Mouse (Mus musculus) hematopoietic stem cell, adult 5-6 weeks (primary cell): ENCODE results near the gene Kbtbd2. TPM values are rescaled to one million over a fixed set of nuclear protein-coding genes. Genes with fewer than 3 reads are reported as not detected.

Experiments
- total RNA-seq: library from RNA; stranded (forward); fragments of 172-1452, 232-1000 nt; gene quantifications from 2 replicates; pipeline ENCODE4 v1.2.3, GENCODE M21; 2017

Kbtbd2 gene
- total RNA-seq, 1 experiment from 2014 or later, result 87.1 TPM

Other genes starting within 250 kb of the Kbtbd2 start
- gene Pde1c, start 228.7 kb downstream of the Kbtbd2 start, total RNA-seq, result 1.4 and 2.9 TPM in 2 replicates
- 128 and 144 TPM in 2 replicates for gene Lsm5, start 93.1 kb downstream of the Kbtbd2 start, total RNA-seq
- 58.6 and 66.5 TPM in 2 replicates for gene Avl9, start 82.9 kb downstream of the Kbtbd2 start, total RNA-seq
- gene Fkbp9, start 34.2 kb upstream of the Kbtbd2 start, total RNA-seq, result 24.0 and 28.7 TPM in 2 replicates
- gene Nt5c3, start 126.1 kb upstream of the Kbtbd2 start, total RNA-seq, result 91.3 and 103 TPM in 2 replicates
- 1.1 and 1.4 TPM in 2 replicates for gene Vmn1r4, start 126.2 kb upstream of the Kbtbd2 start, total RNA-seq
- gene Vmn1r5, start 172.5 kb upstream of the Kbtbd2 start, total RNA-seq, result not detected in 2 replicates
- gene Vmn1r6, start 199.4 kb upstream of the Kbtbd2 start, total RNA-seq, result not detected in 2 replicates
- not detected in 2 replicates for gene Vmn1r7, start 227.5 kb upstream of the Kbtbd2 start, total RNA-seq
- gene Vmn1r8, start 234.5 kb upstream of the Kbtbd2 start, total RNA-seq, result not detected in 2 replicates